Mouse (Mus musculus) cortical plate, adult 2 months (tissue): ENCODE measurements around the gene Nrsn2.

Experiments
- CTCF ChIP-seq: fragments of 200-500 bp; IDR thresholded peaks from 2 replicates; pipeline ENCODE4 v1.5.1; 2011; ENCODE audit warnings: mild to moderate bottlenecking, control low read depth, low read length; ENCODE audit not compliant: insufficient read depth; ENCODE audit errors: extremely low read depth
- POLR2A ChIP-seq: fragments of 200-500 bp; IDR thresholded peaks from 2 replicates; pipeline ENCODE4 v1.6.1; 2011; ENCODE audit warnings: mild to moderate bottlenecking, low read length, control low read depth; ENCODE audit not compliant: insufficient read depth; ENCODE audit errors: extremely low read depth

DNA sequence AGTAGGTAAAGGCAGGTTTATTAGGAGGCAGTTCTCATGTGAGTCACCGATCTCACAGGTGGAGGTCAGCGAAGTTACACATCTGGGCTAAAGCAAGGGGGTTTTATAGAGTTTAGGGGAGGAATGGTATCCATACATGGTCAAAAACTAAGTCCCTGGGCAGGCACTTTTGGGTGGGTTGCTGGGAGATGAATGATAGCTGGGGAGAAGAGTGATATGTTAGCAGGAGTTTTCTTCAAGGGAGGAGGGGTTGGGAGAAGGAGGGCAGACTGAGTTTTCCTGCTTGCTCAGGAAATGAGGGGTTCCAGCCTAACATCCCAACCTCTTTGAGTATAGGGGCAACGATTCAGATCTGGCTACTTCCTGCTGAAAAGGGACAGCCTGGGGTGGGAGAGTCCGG is 38.8 kb upstream of the Nrsn2 start, which contains the start of gene 6820408C15Rik:
- TF ChIP-seq CTCF (no peak), POLR2A (no peak)
